Mouse (Mus musculus) small intestine, adult 2 months (tissue): Measurements from ENCODE around the gene Defb25. TPM values are rescaled to one million over a fixed set of nuclear protein-coding genes. Genes with fewer than 3 reads are reported as not detected.
A peak's percentile ranks its signal among the peaks of the same experiment; 100 is the strongest.
"Not testable (repeated sequence)": the region's sequence is repeated elsewhere in the genome, so short reads cannot be mapped to it uniquely, and the experiment has no call there.

ENCODE experiments used
- H3K27ac ChIP-seq: fragments of 200-500 bp; 2 replicates; pipeline ENCODE4 v1.5.1; 2012; ENCODE audit warnings: low read depth, low read length, control low read depth, inconsistent platforms; ENCODE audit not compliant: insufficient read depth
- H3K27me3 ChIP-seq: fragments of 200-500 bp; 2 replicates; pipeline ENCODE4 v1.6.1; 2012; ENCODE audit warnings: mild to moderate bottlenecking, moderate library complexity, low read length, inconsistent platforms; ENCODE audit not compliant: control insufficient read depth, insufficient read depth
- H3K36me3 ChIP-seq: fragments of 200-500 bp; 2 replicates; pipeline ENCODE4 v1.6.1; 2012; ENCODE audit warnings: mild to moderate bottlenecking, low read length, control low read depth, inconsistent platforms; ENCODE audit not compliant: control insufficient read depth, insufficient read depth
- H3K4me1 ChIP-seq: fragments of 200-500 bp; 2 replicates; pipeline ENCODE4 v1.6.1; 2012; ENCODE audit warnings: low read length, inconsistent platforms, mixed read lengths; ENCODE audit not compliant: control insufficient read depth, insufficient read depth, insufficient read length
- H3K4me3 ChIP-seq: fragments of 200-500 bp; 2 replicates; pipeline ENCODE4 v1.5.1; 2012; ENCODE audit warnings: low read depth, mild to moderate bottlenecking, control low read depth, inconsistent platforms, low read length, moderate library complexity
- CTCF ChIP-seq: fragments of 200-500 bp; IDR thresholded peaks from 2 replicates; pipeline ENCODE4 v1.5.1; 2012; ENCODE audit warnings: low read depth, mild to moderate bottlenecking, control low read depth, inconsistent platforms, low read length, moderate library complexity, mixed read lengths; ENCODE audit not compliant: insufficient replicate concordance, insufficient read length; ENCODE audit errors: extremely low read depth
- POLR2A ChIP-seq: fragments of 200-500 bp; IDR thresholded peaks from 2 replicates; pipeline ENCODE4 v1.6.1; 2012; ENCODE audit warnings: low read depth, mild to moderate bottlenecking, control low read depth, inconsistent platforms, low read length, moderate library complexity
- WGBS: fragments of 180-500 bp; shearing (Covaris S2); methylation state at CpG from one replicate; pipeline ENCODE4 v1.1.7; 2018; 5-methylcytosine and 5-hydroxymethylcytosine counted together
- polyA plus RNA-seq: library from polyadenylated mRNA; depleted of rRNA; stranded (reverse); fragments of >200 nt; gene quantifications from 2 replicates; pipeline ENCODE4 v1.2.3, GENCODE M21; 2012; rRNA removed

The Defb25 gene
- polyA plus RNA-seq: not detected in 2 replicates

DNA sequence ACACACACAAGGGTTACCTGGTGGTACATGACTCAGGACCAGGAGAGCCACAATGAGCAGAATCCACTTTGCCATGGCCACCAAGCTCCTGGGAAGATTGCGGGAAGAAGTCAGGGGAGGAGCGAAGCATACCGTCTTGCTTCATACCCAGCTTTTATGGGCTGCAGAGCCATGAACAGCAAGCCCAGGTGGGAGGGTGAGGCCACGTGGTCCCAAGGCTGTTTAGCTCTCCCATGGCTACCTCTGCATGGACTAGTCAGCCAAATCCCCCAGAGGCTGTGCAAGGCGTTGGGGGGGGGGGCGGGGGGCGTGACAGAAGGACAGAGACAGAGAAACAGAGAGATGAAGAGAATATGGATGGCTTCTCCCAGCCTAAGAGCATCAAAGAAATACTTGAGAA lies at the start of gene Defb25:
TSS of gene Defb25 (minus strand) at position 101 of the 400 bp plus-strand sequence.
- Histone ChIP-seq H3K27ac (no peak within 1 kb of the TSS), H3K4me1 (no peaks in the 10 kb centered on the region; the same call in 1 of the 2 replicates), H3K4me3 (no peak within 1 kb of the TSS), H3K36me3 (no peaks in the 10 kb centered on the region), H3K27me3 (peaks cover 17% of the 10 kb centered on the region)
- WGBS: 73% methylated on average over 7 of the region's 7 CpGs
- TF ChIP-seq POLR2A (no peak), CTCF (no peak)

DNA sequence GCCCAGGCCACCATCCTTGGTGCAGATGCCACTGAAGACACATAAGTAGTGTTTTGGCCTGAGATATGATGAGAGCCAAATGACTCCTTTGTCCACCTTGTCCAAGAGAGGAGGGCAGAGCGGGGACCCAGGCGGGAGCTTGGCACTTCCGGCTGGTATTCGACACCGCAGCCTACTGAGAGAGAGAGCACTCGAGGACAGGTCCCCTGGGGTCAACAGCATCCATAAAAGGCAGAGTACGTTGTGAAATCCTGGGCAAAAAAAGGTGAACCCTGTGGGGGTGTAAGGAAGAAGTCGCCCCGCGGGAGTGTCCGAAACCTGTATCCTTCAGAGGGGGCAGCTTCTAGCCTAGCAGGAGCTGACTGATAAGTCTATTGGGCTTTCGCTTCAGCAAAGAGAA lies 49.3 kb upstream of the Defb25 start:
- no peak for TF ChIP-seq POLR2A
- no peak for TF ChIP-seq CTCF
- Histone ChIP-seq H3K27me3 (no peaks in the 10 kb centered on the region), H3K36me3 (peaks cover 17% of the 10 kb centered on the region), H3K4me3 (no peak overlapping the region), H3K4me1 (peaks cover 17% of the 10 kb centered on the region; the same call in 1 of the 2 replicates), H3K27ac (no peak overlapping the region)
- 85% methylated on average over 12 of the region's 12 CpGs for WGBS

DNA sequence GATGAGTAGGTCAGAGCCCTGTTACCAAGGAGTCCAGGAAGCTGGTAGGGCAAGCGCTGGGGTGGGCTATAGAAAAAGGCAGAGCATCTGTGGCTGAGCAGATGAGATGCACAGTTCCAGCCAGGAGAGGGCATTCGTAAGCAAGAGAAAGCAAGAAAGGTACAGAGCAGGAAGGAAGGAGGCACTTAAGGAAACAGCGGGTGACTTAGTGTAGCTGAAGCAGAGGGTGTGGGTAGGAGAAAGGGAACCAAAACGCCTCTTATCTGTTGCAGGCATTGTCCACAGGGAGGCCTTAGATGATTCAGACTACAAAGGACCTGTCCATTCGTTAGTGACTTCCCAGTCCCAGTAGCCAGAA lies 48.8 kb upstream of the Defb25 start:
- Histone ChIP-seq H3K4me1 (peaks cover 17% of the 10 kb centered on the region; the same call in 1 of the 2 replicates), H3K4me3 (peak overlapping the region; percentile 86), H3K36me3 (peaks cover 13% of the 10 kb centered on the region), H3K27me3 (no peaks in the 10 kb centered on the region), H3K27ac (no peak overlapping the region)
- TF ChIP-seq POLR2A: no peak
- peak; percentile 50; the same call in 1 of the 2 replicates for TF ChIP-seq CTCF
- 9% methylated on average over 5 of the region's 5 CpGs for WGBS

DNA sequence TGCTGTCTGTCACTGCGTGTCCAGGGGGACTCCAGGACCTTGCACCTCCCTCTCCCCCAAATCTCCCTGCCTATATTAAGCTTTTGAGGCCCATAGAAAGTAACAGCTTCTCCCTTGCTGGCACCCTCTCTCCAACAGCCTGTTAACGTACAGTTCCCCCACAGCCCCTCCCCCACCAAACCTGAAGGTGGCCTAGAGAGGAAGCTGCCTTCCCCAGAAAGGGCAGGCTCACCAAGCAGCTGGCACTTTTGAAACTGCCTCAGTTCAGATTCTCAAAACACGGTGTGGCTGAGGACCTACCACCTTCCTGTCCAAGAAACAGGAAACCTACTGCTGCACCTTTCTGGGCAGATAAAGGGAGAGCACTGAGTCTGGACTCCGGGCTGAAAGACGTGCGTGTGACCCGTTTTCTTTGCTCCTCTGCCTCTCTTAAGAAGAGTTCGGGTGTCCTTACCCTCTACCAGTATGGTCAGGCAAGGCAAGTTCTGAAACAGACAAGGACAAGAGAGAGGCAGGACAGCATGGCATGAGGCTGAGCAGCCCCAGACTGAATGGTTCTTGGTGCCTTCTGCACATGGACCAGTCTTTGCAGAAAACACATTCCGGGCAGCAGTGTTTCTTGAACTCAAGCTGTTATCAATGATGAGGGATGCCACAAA lies 48.3 kb upstream of the Defb25 start:
- Histone ChIP-seq H3K27ac (no peak overlapping the region), H3K4me3 (peak overlapping the region; percentile 86), H3K36me3 (peaks cover 9% of the 10 kb centered on the region), H3K4me1 (peaks cover 17% of the 10 kb centered on the region; the same call in 1 of the 2 replicates), H3K27me3 (no peaks in the 10 kb centered on the region)
- no peak for TF ChIP-seq CTCF
- no peak for TF ChIP-seq POLR2A
- 43% methylated on average over 9 of the region's 9 CpGs for WGBS

DNA sequence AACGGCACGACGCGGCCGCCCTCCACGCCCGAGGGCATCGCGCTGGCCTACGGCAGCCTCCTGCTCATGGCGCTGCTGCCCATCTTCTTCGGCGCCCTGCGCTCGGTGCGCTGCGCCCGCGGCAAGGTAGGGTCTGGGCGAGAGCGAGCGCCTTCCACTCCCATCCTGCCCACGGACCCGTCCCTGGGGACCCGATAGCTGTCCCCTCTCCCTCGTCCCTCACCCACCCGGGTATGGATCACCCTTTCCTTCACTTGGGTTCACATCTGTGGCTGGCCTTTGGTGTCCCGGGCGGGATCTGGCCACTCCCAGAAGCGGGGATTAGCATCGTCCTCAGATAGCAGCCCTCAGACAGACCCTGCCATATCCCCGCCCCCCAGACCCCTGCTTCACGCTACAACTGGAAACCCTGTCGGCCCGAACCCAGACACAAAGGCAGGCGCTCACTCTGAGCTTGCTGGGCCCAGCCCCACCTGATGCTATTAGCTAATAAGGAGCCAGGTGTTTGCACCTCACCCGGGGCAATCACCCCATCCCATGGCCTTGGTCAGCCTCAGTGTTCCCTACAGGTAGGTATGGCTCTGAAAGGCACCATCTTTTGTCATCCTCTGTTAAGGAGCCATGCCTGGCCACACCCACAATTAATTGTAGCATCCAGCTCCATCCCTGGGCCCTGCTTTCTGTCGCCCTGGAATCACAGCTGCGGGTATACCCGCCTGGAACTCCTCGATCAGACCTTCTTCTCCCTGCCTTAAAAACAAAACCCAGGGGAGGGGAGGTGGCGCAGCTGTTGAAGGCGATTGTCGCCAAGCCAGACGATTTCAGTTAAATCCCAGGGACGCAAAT lies 47.0 kb upstream of the Defb25 start:
- H3K27ac ChIP-seq: peak overlapping the region; percentile 60
- H3K4me3 ChIP-seq: peak overlapping the region; percentile 86
- H3K4me1 ChIP-seq: peaks cover 17% of the 10 kb centered on the region; the same call in 1 of the 2 replicates
- TF ChIP-seq POLR2A (no peak), CTCF (no peak)
- H3K36me3 ChIP-seq: no peaks in the 10 kb centered on the region; the same call in 1 of the 2 replicates
- WGBS: 3% methylated on average over 46 of the region's 46 CpGs
- H3K27me3 ChIP-seq: no peaks in the 10 kb centered on the region

DNA sequence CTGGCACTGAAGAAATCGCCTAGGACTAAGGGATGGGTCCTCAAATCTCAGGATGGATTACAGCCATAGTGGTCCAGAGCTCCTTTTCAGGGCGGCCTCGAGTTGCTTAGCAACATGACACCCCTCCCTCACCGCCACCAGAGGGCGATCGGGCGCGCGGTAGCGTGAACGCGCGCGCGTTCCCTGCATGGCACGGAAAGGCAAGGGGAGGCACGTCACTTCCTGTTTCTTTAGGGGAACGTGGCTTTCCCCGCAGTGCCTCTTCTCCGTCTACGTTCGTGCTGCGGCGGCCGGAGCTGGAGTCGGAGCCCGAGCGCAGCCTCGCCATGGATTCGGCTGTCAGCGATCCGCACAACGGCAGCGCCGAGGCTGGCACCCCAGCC lies 46.4 kb upstream of the Defb25 start, which contains the start of gene H13:
TSS of gene H13 (plus strand) at position 206 of the 383 bp plus-strand sequence.
- Histone ChIP-seq H3K27me3 (no peaks in the 10 kb centered on the region), H3K36me3 (no peaks in the 10 kb centered on the region; the same call in 1 of the 2 replicates), H3K4me1 (peaks cover 17% of the 10 kb centered on the region; the same call in 1 of the 2 replicates), H3K27ac (peak within 1 kb of the TSS; percentile 60), H3K4me3 (peak within 1 kb of the TSS; percentile 86)
- peak; percentile 91; the same call in 1 of the 2 replicates for TF ChIP-seq POLR2A
- TF ChIP-seq CTCF: peak; percentile 98
- under 1% methylated on average over 35 of the region's 35 CpGs for WGBS

DNA sequence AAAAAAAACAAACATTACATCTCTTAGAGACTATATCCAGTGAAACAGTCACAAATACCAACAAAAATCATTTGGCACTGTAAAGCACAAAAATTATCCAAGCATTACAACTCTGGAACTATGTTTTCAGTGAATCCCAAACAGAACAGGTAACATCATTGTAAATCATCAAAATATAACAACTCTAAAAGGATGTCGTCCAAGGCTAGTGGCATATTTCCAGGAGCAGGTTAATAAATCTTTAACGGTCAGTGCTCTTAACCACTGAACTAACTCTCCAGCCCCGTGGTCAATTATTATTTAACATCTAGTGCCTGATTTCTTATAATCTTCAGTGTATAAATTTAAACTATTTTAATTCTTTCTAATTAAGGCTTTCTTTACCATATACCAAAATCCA lies 43.3 kb upstream of the Defb25 start:
- 48% methylated on average over 3 of the region's 3 CpGs for WGBS
- not testable (repeated sequence) for H3K4me1 ChIP-seq, H3K4me3 ChIP-seq, H3K27me3 ChIP-seq, H3K27ac ChIP-seq, H3K36me3 ChIP-seq

DNA sequence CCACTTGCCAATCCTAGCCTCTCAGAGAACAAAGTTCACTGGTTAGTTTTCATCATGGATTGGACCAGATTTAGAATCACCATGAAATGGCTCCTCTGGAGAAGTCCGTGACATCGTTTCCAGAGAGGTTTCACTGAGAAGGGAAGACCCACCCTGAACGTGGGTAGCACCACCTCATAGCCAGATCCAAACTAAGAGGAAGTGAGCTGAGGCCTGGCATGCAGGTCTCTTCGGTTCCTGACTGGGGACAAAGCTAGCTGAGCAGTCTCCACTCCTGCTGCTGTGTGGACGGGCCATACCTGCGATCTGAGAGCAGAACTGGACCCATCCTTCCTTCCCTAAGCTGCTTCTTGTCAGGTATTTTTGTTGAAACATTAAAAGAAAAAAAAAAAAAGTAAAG lies 38.3 kb upstream of the Defb25 start:
- H3K27ac ChIP-seq: no peak overlapping the region
- no peak overlapping the region for H3K4me3 ChIP-seq
- WGBS: 67% methylated on average over 6 of the region's 6 CpGs
- no peaks in the 10 kb centered on the region for H3K4me1 ChIP-seq
- H3K36me3 ChIP-seq: no peaks in the 10 kb centered on the region
- H3K27me3 ChIP-seq: no peaks in the 10 kb centered on the region
- TF ChIP-seq CTCF (no peak), POLR2A (no peak)
